Mouse (Mus musculus) layer of hippocampus, adult 8-10 months (tissue): ENCODE data around the gene Olfr1123. TPM values are rescaled to one million over a fixed set of nuclear protein-coding genes. Genes with fewer than 3 reads are reported as not detected.
"Not testable (repeated sequence)": the region's sequence is repeated elsewhere in the genome, so short reads cannot be mapped to it uniquely, and the experiment has no call there.

Experiments
- DNase-seq, 2 experiments: peaks; one replicate each; pipeline ENCODE4 v3.0.0; 2022; ENCODE audit warnings: low spot score in 2 of 2
- total RNA-seq, 4 experiments: library from RNA; stranded (reverse); gene quantifications; 2 replicates each; pipeline ENCODE4 v1.2.4; 2022

Gene Olfr1123
- not detected for total RNA-seq

- no peak for DNase-seq
Observed at GRCm38 (mm10) chr2:87416335-87416734, at the start of gene Olfr1123. Gene Olfr1123, plus strand, starts transcription at chr2:87416635.

- DNase-seq, result no peak
Observed at GRCm38 (mm10) chr2:87369595-87369994, 46.8 kb upstream of the Olfr1123 start, which contains the start of gene Olfr1121. Gene Olfr1121, plus strand, starts transcription at chr2:87369895.

- no peak for DNase-seq
Observed at GRCm38 (mm10) chr2:87371726-87372125, 44.7 kb upstream of the Olfr1123 start.

- no peak for DNase-seq
Observed at GRCm38 (mm10) chr2:87383935-87384334, 32.5 kb upstream of the Olfr1123 start.

GRCm38 (mm10) chr2:87385549-87385948, 30.9 kb upstream of the Olfr1123 start, which contains the start of gene Olfr1122:
Gene Olfr1122, plus strand, starts transcription at chr2:87385849.
- no peak for DNase-seq

GRCm38 (mm10) chr2:87393605-87394004, 22.8 kb upstream of the Olfr1123 start:
- DNase-seq, result peak; percentile 7 to 8

- DNase-seq, result not testable (repeated sequence)
Observed at GRCm38 (mm10) chr2:87394686-87395085, 21.7 kb upstream of the Olfr1123 start.

GRCm38 (mm10) chr2:87429975-87430374, 13.5 kb downstream of the Olfr1123 start, which contains the start of gene Olfr1124:
Gene Olfr1124, plus strand, starts transcription at chr2:87430275.
- no peak for DNase-seq

- DNase-seq, result no peak
Observed at GRCm38 (mm10) chr2:87437731-87438130, 21.3 kb downstream of the Olfr1123 start.

- DNase-seq, result no peak
Observed at GRCm38 (mm10) chr2:87453662-87454061, 37.2 kb downstream of the Olfr1123 start, which contains the start of gene Olfr1126. Gene Olfr1126, plus strand, starts transcription at chr2:87453962.

GRCm38 (mm10) chr2:87461769-87462168, 45.3 kb downstream of the Olfr1123 start:
- no peak for DNase-seq

Other genes with a start within 250 kb of the Olfr1123 start
- gene Olfr1112, start 228.8 kb upstream of the Olfr1123 start, total RNA-seq, result not detected
- gene Olfr1113, start 207.7 kb upstream of the Olfr1123 start, total RNA-seq, result not detected
- not detected for gene Olfr1115, start 168.6 kb upstream of the Olfr1123 start, total RNA-seq
- not detected for gene Olfr1116, start 149.1 kb upstream of the Olfr1123 start, total RNA-seq
- gene Olfr1118, start 109.1 kb upstream of the Olfr1123 start, total RNA-seq, result not detected
- gene Olfr1120, start 61.8 kb upstream of the Olfr1123 start, total RNA-seq, result not detected
- not detected for gene Olfr1121, start 46.7 kb upstream of the Olfr1123 start, total RNA-seq
- under 1 TPM in 3 of 4 experiments, not detected in 1; 0.09 to 0.14 (median 0.10) TPM for gene Olfr1122, start 30.8 kb upstream of the Olfr1123 start, total RNA-seq
- not detected for gene Olfr1124, start 13.6 kb downstream of the Olfr1123 start, total RNA-seq
- not detected for gene Olfr1126, start 37.3 kb downstream of the Olfr1123 start, total RNA-seq
- not detected for gene Pramel7, start 80.5 kb downstream of the Olfr1123 start, total RNA-seq
- gene Pramel6, start 89.9 kb downstream of the Olfr1123 start, total RNA-seq, result not detected
- gene Olfr153, start 115.2 kb downstream of the Olfr1123 start, total RNA-seq, result under 1 TPM in 2 of 4 experiments, not detected in 2; 0.33 to 0.49 TPM
- not detected for gene Olfr1128, start 128.9 kb downstream of the Olfr1123 start, total RNA-seq
- not detected for gene Olfr1129, start 157.3 kb downstream of the Olfr1123 start, total RNA-seq
- gene Olfr1130, start 189.6 kb downstream of the Olfr1123 start, total RNA-seq, result not detected
- not detected for gene Olfr1131, start 210.5 kb downstream of the Olfr1123 start, total RNA-seq
- gene Olfr1132, start 220.9 kb downstream of the Olfr1123 start, total RNA-seq, result not detected
- gene Olfr1133, start 230.7 kb downstream of the Olfr1123 start, total RNA-seq, result not detected
- gene Olfr1134, start 241.8 kb downstream of the Olfr1123 start, total RNA-seq, result not detected